Mouse (Mus musculus) ZHBTc4 (cell line): ENCODE measurements at regions not wholly inside any gene's neighbourhood (a gene's known extent, or its start where the extent isn't known, plus 50 kb on each side); places are given as distances from the start of the nearest gene placed in this dataset.

Experiments
- DNase-seq: peaks from one replicate; pipeline ENCODE4 v3.0.0-alpha.2; 2011; ENCODE audit warnings: low read depth, low spot score

- peak; percentile 82 for DNase-seq
Measured at GRCm38 (mm10) chr12:7777220-7778055, 200.0 kb upstream of the Apob start.

- peak; percentile 66 for DNase-seq
Measured at GRCm38 (mm10) chr12:7778056-7778440, 199.4 kb upstream of the Apob start.

GRCm38 (mm10) chr12:7816616-7817015 is 160.8 kb upstream of the Apob start:
- DNase-seq: no peak

- DNase-seq: peak; percentile 49
Measured at GRCm38 (mm10) chr12:7820006-7820704, 157.3 kb upstream of the Apob start.

- DNase-seq: no peak
Measured at GRCm38 (mm10) chr12:7820718-7821117, 156.7 kb upstream of the Apob start.

- no peak for DNase-seq
Measured at GRCm38 (mm10) chr12:7835731-7836130, 141.7 kb upstream of the Apob start.

- no peak for DNase-seq
Measured at GRCm38 (mm10) chr12:7853876-7854275, 123.6 kb upstream of the Apob start.

- no peak for DNase-seq
Measured at GRCm38 (mm10) chr12:7855683-7856082, 121.8 kb upstream of the Apob start.

- DNase-seq: peak; percentile 48
Measured at GRCm38 (mm10) chr12:7859533-7859932, 117.9 kb upstream of the Apob start.

GRCm38 (mm10) chr12:7870004-7870403 is 107.4 kb upstream of the Apob start:
- no peak for DNase-seq

GRCm38 (mm10) chr12:7870473-7870872 is 107.0 kb upstream of the Apob start:
- DNase-seq: no peak

GRCm38 (mm10) chr12:7875454-7875853 is 102.0 kb upstream of the Apob start:
- no peak for DNase-seq

GRCm38 (mm10) chr12:7876302-7877063 is 101.0 kb upstream of the Apob start:
- DNase-seq: no peak

GRCm38 (mm10) chr12:7878761-7879160 is 98.7 kb upstream of the Apob start:
- DNase-seq: no peak

- DNase-seq: peak; percentile 77
Measured at GRCm38 (mm10) chr12:7896156-7896555, 81.3 kb upstream of the Apob start.

GRCm38 (mm10) chr12:7905329-7905728 is 72.1 kb upstream of the Apob start:
- DNase-seq: no peak

- DNase-seq: no peak
Measured at GRCm38 (mm10) chr12:7906831-7907230, 70.6 kb upstream of the Apob start.

GRCm38 (mm10) chr12:7909746-7910360 is 67.6 kb upstream of the Apob start:
- DNase-seq: no peak

GRCm38 (mm10) chr12:7910509-7910908 is 66.9 kb upstream of the Apob start:
- no peak for DNase-seq

- no peak for DNase-seq
Measured at GRCm38 (mm10) chr12:7918385-7918784, 59.1 kb upstream of the Apob start.

- DNase-seq: no peak
Measured at GRCm38 (mm10) chr12:7918967-7919708, 58.3 kb upstream of the Apob start.
